Mouse (Mus musculus): ENCODE measurements around the gene Rpl12. TPM values are rescaled to one million over a fixed set of nuclear protein-coding genes. Genes with fewer than 3 reads are reported as not detected.

Gene Rpl12
- total RNA-seq, 2 experiments from 2014 or later, result 45.3 to 75.3 TPM

DNA sequence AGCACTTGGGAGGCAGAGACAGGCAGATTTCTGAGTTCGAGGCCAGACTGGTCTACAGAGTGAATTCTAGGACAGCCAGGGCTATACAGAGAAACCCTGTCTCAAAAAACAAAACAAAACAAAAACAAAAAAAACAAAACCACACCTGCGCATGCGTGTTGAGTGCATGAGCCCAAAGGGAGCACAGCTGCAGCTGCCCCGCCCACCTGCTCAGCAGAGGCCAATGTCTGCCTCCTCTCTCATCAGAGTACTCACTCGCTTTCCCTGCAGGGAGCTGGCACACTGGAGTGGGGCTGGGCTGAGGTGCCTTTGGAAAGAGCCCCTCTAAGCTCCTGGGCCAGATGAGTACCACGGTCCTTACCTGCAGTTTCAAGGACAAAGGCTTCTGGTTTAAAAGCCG lies 29.6 kb upstream of the Rpl12 start:
- DNase-seq, result no peak
- intact Hi-C loops (cut with DNase I), result no loop called here

DNA sequence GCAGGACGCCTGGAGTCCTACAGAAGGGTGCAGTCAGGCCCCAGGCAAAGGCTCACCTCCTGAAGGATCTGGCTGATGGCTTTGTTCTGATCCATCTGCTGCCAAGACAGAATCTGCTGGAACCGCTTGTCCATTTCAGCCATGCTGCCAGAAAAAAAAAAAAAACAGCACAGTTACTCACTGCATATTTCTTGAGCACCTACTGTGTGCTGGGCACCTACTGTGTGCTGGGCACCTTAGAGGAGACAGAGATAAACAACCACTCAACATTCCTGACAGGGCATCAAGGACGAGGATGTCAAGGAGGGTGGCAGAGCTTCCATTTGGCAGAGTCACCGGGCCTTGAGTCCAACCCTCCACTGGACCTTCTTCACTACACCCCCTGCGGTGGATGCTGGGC lies 22.6 kb upstream of the Rpl12 start:
- no peak for DNase-seq
- intact Hi-C loops (cut with DNase I), result no loop called here

DNA sequence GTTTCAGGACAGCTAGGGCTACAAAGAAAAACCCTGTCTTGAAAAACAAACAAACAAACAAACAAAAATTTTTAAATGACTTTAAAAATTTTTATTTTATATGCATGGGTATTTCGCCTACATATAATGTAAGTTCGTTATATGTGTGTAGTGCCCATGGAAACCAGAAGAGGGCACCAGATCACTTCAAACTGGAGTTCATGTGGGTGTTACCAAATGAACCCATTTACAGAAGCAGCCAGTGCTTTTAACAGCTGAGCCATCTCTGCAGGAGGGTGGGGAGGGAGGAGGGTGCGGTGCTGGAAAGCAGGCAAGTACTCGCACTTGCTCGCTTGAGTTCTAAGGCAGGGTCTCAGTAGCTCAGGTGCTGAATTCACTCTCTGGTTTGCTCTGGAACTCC lies 21.9 kb upstream of the Rpl12 start:
- no peak for DNase-seq
- intact Hi-C loops (cut with DNase I), result no loop called here

DNA sequence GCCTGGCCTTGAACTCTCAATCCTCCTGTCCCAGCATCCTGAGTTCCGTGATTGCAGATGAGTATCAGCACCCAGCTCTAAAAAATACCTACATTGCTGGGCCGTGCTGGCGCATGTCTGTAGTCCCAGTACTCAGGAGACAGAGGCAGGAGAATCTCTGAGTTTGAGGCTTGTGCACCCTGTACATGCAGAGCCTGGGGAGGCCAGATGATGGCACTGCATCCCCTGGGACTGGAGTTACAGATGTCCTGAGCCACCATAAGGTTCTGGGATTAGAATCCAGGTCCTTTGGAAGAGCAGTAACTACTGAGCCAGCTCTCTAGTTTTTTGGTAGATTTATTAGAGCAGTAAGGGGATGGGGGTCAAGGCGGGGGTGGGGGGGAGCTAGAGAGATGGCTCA lies 20.9 kb upstream of the Rpl12 start:
- intact Hi-C loops (cut with DNase I), result no loop called here
- no peak for DNase-seq

DNA sequence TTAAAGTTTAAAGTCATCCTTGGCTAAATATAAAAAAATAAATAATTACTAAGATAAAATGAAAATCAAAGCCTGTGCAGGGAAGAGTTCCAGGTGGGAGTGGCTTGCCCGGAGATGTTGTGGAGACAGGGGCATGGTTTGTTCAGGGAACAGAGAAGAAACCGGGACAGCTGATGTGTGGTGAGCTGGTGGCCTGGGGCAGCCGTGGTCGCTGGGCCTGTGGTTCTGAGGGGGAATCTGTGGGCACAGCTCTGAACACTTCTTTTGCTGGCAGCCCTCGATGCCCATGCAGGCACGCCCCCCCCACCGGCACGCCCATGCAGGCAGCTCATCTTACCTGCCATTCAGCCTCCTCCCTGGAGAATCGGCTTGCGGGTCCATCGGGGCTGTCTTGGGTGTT lies 13.9 kb upstream of the Rpl12 start:
- intact Hi-C loops (cut with DNase I), result no loop called here
- no peak for DNase-seq

DNA sequence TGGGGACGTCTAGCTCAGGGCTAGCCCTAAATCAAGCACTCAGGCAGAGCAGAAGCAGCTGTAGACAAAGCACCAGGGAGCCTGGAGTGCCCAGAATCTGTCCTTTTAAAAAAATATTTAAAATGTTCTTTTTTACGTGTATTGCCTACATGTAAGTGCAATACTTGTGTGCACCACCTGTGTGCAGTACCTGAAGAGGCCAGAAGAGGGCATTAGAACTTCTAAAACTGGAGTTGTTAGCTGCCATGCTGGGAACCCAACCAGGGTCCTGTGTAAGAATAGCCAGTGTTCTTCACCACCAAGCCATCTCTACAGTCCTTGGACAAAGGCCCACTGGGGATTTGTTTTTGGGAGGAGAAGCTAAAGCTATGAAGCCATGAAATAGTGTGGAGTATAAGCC lies 6.8 kb upstream of the Rpl12 start:
- DNase-seq, result no peak
- intact Hi-C loops (cut with DNase I), result no loop called here

DNA sequence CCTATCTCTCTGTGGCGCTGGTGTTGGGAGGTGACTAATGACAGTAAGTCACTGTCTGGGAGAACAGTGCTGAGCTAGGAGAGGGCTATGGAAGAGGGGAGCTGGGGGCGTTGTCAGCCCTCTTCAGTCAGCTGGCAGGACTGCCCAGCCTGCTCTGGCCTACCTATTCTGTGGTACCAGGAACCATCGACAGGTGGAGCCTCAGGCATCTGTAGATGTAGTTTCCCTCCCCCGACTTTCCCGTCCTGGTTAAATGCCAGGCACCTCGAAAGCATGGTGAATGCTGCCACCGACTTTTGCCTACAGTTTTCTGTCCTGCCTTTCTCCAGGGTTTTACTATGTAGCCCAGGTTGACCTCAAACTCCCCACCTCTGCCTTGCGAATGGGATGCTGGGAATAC lies 4.0 kb upstream of the Rpl12 start:
- no peak for DNase-seq
- intact Hi-C loops (cut with DNase I), result no loop called here

DNA sequence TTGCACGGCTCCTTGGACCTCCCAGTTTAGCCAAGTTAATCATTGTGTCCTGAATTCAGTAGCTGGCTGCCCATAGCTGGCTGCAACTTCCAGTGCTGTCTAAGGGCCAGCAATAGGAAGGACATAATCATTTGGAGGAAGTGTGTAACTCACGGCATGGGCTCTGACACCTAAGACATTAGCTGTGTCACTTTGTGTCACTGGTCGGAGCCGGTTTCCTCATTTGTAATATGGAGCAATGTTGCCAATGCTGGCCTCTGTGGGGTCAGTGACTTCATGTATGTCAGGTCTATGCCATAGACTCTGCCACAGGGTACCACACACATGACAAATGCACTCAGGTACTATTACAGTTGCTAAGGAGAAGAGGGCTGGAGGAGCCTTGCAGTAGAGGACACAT lies 1.1 kb upstream of the Rpl12 start:
- DNase-seq, result no peak
- intact Hi-C loops (cut with DNase I), result no loop called here

DNA sequence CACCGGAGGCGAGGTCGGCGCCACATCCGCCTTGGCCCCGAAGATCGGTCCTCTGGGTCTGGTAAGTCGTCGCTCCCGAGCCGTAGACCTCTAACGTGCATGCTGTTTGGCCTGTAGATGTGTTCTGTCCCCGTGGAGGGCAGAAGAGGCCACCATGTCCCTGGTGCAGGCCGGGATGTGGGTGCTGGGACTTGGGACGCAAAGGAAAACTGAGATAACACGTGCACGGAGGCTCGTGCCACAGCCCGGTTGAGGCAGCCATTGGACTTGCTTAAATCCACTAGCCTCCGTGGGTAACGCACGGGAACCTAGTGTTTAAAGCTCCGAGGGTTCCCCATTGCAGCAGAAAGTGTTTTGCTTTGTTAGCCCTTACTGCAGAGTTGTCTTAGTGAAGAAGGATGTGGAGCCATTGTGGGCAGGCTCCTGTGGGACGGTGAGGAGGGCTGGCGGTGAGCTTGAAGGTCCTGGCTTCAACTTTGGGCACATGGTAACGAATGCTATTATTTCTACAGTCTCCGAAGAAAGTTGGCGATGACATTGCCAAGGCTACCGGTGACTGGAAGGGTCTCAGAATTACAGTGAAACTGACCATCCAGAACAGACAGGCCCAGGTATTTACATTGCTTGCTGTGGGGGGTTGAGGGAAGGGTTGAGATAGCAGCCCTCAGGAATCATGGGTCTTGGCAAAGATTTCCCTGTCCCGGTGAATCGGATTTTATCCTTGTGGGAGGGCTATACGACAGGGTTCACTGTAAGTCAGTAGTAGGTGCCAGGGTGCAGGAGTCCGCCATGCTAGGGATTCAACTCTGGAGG lies 909 bp downstream of the Rpl12 start:
- intact Hi-C loops (cut with DNase I), result no loop called here
- no peak for DNase-seq

DNA sequence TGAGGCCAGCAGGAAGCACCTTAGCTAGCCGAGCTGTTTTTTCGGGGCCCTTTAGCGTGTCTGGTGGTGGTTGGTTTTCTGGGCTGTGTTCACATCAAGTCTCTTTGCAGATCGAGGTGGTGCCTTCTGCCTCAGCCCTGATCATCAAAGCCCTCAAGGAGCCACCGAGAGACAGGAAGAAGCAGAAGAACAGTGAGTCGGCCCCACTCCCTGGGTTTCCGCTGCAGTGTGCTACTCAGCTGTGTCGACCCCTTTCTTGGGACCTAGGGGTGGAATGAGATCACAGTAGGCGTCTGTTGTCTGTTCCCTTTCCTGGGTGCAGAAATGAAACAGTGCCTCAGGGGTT lies 1.5 kb downstream of the Rpl12 start:
- DNase-seq, result no peak
- intact Hi-C loops (cut with DNase I), result no loop called here

DNA sequence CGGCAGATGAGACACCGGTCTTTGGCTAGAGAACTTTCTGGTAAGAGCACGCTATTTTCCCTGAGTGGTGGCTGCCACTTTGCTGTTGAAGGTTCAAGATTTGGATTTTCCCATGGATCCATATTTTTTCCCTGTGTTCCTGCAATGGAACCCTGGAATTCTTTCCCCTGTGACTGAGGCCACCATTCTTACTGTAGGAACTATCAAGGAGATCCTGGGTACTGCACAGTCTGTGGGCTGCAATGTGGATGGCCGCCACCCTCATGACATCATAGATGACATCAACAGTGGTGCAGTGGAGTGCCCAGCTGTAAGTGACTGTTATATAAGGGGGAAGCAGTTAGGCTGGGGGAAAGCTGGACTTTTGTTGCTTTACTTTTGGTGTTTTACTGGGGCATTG lies 2.2 kb downstream of the Rpl12 start:
- no peak for DNase-seq
- intact Hi-C loops (cut with DNase I), result no loop called here

DNA sequence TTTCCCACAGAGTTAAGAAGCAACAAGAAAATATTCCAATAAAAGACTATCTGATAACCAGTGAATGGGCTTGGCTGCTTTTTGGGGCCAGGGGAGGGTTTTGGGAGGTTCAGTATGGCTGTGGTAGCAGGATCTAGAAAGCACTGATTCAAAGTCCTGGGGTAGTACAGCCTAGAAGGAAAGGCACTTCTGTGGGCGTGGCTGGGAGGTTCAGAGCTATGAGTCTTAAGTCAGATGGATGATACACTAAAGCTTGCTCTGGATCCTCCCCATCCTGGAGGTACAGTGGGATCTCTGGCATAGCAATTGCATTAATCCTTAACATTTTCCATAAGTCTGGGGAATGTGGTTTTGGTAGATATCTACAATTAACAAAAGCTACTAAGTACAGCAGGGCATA lies 2.6 kb downstream of the Rpl12 start:
- no peak for DNase-seq
- intact Hi-C loops (cut with DNase I), result no loop called here

DNA sequence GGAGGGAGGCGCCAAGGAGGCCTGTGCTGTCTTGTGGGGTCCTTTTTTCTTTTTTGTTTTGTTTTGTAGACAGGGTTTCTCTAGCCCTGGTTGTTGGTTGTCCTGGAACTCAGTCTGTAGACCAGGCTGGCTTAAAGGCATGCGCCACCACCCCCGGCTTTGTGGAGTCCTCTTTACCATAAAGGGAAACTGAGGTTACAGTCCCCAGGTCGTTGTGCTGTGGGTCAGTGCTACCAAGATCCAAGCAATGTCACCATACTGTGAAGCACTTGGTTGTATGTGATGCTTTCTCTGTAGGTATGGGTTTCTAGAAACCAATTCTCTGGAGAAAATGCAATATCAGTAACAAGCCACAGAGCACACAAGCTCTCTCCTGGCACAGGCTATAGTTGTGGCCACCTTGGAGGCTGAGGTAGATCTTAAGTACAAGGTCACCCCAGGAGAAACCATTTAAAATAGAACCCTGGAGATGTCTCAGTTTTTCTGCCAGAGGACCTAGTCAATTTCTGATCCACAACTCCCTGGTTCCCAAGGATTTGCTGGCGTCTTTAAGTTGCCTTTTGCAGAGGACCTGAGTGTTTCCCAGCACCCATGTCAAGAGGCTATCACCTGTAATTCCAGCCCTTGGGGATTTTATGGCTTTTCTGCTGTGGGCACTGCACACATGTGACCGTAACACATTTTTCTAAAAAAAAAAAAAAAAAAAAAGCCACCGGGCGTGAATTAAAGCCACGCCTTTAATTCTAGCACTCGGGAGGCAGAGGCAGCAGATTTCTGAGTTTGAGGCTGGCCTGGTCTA lies 3.5 kb downstream of the Rpl12 start:
- DNase-seq, result no peak
- intact Hi-C loops (cut with DNase I), result no loop called here

DNA sequence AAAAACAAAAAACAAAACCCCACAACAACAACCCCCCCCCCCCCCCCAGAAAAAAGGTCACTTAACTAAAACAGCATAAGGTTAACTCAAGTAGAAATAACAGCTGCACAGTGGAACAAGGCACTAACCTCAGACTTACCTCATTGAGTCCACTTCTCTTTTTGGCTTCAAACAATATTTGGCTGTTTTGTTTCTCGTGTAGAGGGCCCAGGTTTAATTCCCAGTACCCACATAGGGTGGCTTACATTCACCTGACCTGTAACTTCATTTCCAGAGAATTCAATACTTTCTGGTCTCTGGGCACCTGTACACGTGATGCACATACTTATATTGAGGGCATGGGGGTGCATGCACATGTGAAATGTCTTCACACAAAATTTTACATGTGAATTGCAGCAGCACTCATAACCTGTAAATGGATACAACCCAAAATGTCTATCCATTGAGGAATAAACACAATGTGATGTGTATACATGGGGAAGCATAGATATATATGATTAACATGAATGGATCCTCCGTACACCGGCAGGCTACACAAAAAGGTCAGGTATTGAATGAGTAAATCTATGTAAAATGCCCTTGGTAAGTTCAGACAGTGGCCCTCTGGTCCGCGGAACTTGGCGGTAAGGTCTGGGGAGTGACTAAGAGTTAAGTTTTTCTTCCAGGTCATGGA lies 4.3 kb downstream of the Rpl12 start:
- intact Hi-C loops (cut with DNase I), result no loop called here
- no peak for DNase-seq

DNA sequence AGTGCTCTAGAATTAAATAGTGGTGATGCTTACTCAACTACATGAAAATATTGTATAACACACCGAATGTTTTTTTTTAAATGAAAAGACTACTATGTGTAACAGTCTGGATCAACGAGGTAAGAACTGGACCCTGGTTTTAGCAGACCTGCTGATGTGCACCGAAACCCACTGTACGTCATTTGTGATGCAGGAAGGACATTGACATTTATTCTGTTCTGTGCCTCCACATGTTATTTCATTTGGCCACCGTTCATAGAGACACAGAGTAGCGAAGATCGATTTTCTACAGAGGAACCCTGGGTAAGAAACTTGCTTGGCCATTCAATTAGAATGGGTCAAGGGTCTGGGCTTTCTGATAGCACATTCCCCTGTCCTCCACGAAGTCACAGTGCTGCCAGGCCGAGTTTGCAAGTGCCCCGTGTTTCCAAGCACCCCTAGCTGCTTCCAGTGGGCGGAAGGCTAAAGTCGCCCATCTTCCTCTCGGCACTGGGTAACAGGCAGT lies 4.9 kb downstream of the Rpl12 start:
- intact Hi-C loops (cut with DNase I), result no loop called here
- no peak for DNase-seq

DNA sequence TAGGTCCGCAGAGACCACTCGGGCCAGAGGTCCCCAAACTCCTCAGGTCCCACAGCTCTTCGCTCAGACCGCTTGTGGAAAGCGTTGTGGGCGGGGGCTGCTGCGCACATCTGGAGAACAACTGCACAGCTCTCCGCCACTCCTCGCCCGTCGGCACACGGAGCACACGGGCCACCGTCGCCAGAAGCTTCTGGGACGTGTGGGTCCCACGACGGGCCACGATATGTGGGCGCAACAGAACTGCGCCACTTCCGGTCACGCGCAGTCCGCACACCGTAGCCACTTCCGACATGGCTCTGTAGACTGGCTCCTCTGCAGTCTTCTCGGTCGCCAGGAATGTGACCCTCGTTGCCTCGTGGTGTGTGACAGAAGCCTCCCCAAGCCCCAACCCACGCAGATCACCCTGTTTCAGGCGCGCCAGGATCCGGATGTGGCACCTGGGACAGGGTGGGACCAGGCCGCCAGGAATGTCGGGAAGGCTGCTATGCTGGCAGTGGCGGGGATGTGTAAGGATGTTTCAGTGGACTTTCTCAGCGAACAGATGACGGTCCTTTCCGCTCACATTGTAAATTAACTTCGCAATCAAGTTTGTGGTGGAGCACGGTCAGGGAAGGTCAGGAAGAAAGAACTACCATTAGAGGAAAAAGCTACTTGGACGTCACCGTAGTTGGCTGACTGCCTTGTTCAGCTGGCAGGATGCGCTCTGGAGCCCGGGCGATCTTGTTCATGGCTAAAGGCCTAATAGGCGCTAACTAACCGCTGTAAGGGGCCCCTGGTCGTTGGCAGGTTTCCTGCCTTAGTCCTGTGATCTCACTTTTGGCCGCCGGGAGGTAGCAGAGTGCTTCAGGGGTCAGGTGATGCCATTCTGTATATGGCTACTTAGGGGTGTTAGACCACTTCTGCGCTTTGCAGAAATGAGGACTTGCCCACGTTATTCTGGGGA lies 5.6 kb downstream of the Rpl12 start:
- intact Hi-C loops (cut with DNase I), result no loop called here
- DNase-seq, result peak; percentile 82

DNA sequence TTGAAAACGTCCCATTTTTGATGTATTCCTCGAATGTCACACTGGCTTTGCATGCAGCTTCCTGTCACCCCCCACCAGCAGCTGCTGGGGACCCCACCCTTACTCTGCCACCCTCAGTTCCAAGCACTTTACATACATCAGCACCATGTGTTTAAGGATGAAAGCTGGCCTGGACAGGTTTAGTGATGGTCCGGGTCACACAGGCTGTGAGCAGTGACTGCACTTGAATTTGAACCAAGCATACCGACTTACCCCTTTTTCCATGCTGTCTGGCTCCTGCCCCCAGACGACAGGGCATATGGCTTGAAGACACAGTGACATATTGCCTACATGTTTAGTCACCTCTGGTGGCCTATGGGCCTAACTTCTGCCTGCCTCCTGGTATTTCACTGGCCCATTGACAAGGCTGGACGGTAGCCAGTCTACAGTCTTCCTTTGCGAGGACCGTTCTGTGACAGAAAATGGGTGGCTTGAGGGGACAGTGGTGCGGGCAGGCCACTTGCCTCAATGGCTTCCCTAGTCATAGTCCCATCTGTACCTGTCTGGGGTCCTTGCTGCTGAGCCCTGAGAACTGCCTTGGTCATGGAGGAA lies 6.8 kb downstream of the Rpl12 start:
- intact Hi-C loops (cut with DNase I), result no loop called here
- DNase-seq, result no peak

DNA sequence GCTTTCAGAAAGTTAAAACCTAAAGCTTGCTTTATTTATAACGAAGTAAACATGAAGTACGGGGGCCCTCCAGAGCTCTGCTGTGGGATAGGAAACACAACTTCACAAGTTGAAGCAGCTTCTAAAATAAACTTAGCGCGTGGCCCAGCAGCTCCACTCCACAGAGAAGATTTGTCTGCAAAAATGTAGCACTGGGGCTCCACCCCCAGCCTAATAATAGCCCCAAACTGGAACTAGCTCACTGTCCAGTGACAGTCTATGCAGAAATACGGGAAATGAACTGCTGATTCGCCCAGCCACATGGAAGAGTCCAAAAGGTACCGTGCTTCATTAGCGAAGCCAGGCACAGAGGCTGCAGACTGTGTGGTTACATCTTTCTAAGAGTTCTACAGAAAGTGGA lies 8.0 kb downstream of the Rpl12 start:
- no peak for DNase-seq

DNA sequence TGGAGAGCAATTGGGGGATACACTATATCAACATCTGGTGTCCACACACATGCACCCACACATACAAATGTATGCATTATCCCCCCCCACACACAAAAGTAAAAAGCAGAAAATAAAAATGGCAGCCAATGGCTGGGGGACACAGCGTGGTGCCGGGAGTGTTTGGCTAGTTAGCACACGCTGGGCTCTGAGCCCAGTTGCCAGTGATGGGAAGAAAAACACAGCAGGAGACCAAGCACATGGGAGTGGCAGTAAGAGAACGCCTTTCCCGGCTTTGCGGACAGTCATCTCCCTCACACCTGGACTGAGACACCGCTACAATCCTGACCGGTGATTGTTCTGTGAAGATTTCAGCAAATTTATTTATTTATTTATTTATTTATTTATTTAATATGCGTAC lies 9.9 kb downstream of the Rpl12 start:
- no peak for DNase-seq
- intact Hi-C loops (cut with DNase I), result no loop called here

More for the DNA sequence above, 8.0 kb downstream of the Rpl12 start:
- intact Hi-C loops (cut with DNase I), result no loop called here

DNA sequence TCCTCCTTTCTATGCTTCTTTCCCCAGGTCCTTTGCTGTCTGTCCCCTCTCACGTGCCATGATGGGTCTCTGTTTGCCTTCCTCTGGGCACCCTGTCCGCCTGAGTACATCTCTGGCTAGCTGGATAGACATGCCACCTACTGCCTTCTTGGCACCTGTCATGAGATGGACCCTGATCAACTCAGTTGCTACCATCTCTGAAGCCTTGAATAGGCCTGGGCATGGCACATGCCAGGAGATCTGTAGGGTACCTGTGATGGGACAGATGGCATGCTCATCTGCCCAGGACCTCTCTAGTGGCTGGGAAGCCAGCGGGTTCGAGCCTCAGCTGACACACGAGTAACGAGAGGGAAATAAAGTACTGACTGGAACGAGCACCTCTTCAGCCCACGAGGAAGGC lies 12.9 kb downstream of the Rpl12 start:
- intact Hi-C loops (cut with DNase I), result no loop called here

More for the DNA sequence above, 12.9 kb downstream of the Rpl12 start:
- DNase-seq, result no peak
